Mouse (Mus musculus): ENCODE measurements at regions not wholly inside any gene's neighbourhood (a gene's known extent, or its start where the extent isn't known, plus 50 kb on each side); places are given as distances from the start of the nearest gene placed in this dataset.
"Not testable (repeated sequence)": the region's sequence is repeated elsewhere in the genome, so short reads cannot be mapped to it uniquely, and the experiment has no call there.

DNA sequence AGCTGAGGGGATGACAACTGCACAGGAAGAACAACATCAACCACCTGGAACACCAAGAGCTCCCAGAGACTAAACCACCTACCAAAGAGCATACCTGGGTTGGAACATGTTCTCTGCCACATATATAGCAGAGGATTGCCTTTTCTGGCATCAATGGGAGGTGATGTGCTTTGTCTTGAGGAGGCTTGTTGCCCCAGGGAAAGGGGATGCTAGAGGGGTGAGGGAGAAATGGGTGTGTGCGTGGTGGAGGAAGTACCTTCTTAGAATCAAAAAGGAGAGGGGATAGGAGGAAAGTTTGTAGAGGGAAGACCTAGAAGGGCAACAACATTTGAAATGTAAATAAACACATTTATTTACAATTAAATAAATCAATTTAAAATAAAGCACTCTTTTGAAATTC is 358.5 kb upstream of the Pfkp start:
- DNase-seq = no peak

DNA sequence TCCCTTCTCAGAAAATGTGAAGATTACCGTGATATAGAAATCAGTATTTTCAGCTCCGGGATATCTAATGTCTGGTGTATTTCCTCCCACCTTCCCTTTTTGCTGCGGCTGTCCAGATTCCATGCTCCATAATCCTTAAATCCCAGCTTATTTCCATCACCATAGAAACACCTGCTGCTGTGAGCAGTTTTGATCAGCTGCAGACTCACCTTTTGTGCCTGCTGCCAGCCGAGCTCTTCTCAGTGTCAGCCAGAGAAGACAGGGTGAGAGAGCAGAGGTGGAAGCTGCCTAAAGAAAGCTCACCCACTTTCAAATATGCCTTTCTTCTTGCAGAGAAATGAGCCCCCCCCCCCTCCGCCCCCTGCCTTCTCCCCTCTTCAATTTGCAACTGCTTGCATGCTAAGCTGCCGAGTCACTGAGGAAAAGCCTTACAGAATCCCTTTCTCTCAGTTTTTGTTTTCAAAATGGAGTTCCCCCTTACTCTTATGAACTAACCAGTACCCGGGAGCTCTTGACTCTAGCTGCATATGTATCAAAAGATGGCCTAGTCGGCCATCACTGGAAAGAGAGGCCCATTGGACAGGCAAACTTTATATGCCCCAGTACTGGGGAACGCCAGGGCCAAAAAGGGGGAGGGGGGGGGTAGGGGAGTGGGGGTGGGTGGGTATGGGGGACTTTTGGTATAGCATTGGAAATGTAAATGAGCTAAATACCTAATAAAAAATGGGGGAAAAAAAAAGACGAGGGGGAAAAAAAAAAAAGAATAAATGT is 350.1 kb upstream of the Pfkp start:
- DNase-seq = not testable (repeated sequence)

DNA sequence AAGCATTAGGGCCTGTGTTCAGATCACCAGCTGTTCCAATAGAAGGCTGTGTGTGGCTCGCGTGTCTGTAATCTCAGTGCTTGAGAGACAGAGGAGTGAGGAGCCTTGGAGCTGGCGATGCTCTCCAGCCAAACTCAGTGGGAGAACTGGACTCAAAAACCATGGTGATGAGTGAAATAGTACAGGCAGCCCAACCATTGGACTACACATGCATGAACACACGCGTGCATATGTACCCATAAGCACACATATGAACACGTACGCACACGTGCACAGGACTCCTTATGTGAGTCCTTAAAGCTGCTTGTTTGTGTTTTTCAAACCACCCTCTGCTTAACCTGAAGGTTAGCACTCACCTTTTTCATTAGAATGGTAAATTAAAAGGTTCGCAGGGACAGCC is 349.5 kb upstream of the Pfkp start:
- no peak for DNase-seq

DNA sequence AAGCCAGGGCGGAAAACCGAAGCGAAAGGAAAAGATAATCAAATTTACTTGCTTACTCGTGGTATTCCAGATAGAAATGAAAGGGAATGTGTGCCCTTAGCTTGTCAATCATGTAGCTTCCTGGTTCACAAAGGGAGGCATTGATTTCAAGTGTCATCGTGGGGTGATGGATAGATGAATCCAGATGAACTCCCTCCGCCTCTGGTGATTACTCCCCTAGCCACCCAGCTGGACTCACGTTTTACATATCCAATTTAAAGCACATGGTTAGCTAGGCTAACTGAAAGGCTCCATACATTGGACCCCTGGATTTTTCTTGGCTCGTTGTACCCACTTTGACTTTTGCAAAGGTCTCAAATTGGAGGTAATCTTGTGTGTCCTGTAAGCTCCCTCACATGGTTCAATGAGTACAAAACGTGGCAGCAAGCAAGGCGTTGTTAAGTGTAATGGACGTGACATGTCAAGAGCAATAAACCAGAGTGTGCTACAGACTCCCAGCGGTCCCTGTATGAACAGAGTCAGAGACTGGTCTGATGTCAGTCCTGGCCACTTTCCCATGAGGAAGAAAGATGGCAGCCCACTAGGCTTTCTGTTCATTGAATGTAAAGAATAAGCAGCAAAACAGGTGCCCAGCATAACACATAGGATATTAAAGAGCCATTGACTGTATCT is 343.9 kb upstream of the Pfkp start:
- DNase-seq = no peak

DNA sequence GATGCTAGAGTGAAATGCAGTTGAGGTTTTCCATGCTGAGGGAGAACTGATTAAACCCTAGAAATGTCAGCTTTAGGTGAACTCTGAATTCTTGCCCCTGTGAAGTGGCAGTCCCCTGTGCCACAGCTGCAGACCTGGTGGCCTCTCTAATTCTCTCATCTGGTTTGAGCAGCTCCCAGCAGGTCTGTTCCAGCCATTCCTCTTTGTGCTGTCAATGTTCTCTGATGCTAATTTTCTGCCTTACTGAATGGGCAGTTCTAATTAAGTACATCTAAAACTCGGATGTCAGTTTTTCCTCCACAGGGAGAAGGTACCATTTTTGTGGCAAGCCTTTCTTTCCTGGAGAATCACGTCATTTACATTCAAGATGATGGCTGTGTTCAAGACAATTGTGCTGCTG is 343.1 kb upstream of the Pfkp start:
- no peak for DNase-seq

DNA sequence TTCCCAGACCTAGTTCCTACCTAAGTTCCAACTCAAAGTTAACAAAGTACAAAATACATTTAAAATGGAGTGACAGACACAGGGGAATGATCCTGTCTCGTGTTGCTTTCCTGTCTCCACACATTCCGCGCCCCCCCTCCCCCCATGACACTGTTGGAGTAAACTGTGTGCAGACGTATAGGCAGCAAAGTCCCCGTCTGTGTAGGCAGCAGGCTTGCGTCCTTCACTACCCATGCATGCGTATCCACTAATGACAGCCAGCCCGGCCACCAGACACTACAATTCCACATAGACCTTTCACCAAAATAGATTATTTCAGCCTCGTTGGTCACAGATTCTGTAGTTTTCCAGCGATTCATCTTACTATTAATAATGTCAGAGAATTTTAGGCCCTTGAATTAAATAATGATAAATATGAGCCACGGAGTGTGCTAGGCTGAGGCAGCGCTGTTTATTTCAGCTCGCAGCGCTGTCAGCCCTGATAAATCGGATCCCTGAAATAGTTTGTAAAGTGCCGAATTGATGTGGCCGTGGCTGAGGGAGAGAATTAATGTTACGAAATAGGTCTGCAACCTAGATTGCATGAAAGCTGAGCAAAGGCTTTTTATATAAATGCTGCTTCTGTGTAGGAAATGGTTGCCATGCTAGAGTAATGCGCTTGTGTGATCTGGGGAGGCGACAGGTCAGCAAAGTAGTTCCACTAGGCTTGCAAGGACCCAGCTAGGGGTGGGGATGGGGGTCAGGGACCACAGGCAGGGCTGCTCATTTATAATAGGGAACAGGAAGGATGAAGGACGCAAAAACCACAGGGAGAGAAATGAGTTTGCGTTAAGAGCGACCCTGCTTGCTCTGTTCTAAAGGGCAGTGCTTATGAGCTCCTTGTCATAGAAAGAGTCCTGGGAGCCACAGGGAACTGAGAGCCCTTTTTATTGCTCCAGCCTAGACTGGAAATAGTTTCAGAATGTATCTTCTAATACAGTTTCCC is 336.7 kb upstream of the Pfkp start:
- DNase-seq = no peak

DNA sequence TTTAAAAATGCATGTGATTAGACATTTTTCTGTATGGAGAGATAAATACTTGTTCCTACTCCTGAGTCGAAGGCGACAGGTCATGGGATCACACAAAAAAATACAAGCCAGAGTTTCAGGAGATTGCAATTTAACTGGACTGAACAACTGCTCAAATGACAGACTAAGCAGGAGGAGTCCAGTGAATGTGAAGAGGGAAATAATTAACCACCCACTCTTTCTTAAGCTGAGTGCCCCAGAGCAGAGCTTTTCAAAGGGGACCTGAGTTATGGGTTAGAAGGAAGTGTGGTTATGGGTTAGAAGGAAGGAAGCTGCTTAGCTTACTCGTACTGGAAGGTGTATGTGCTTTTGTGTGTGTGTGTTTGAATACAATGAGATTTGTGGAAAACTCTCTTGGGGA is 307.1 kb upstream of the Pfkp start:
- no peak for DNase-seq

DNA sequence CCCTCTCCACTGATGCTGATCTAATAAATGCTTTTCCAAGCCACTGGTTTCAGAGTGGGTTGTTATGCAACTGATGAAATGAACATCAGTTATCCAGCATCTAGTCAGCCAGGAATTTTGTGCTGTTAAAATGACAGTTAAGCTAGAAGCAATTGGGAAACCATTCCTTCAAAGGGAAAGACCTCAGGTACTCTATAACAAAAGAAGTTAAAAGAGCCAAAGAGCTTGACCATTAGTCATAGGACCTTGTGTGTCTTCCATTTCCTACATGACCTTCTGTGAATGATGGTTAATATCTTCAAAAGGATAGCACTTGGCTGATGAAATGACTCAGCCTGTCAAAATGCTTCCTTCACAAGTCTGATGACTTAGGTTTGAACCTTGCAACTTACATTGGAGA is 275.6 kb upstream of the Pfkp start:
- DNase-seq = no peak

DNA sequence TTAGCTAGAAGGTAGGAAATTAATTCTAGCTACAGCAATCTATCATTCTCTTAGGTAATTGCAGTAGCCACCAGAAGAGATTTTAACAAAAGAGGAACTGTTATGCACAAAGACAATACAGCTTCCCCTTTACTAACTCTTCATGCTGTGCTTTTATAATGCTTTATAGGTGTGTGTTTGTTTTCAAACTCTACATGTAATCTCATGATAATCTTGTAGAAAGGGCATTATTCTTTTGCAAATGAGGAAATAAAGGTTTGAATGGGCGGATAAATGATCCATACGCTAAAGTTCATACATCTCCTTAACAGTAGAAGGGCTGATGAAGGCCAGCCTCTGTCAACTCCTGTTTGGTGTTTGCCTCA is 273.8 kb upstream of the Pfkp start:
- no peak for DNase-seq

DNA sequence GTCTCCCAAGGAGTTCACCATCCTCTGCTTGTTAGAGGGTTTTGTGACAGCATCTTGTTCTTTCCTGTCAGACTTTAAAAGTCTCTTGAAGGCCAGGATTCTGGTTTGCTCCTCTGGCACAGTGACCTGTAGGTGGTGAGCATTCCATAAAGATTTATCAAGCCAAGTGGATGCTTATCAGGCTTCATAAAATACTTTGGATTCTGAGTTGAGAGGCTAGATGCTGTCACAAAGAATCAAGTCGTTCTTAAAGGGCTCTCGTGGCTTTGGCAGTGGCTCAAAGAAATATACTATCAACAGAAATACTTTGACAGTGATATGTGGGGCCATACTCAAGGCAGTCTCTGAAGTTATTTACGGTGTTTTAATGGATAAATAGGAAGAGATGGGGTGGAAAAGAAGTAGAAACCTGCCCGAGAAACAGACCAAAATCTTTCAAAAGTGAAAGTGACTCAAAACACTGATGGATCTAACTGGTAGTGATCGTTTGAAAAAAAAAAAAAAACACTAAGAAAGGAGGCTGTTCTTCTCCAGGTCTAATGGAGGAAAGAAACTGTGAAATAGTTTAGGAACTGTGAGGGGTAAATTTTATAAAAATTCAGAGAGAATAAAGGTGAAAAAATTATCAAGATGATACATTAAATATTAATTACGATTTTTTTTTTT is 273.2 kb upstream of the Pfkp start:
- no peak for DNase-seq

DNA sequence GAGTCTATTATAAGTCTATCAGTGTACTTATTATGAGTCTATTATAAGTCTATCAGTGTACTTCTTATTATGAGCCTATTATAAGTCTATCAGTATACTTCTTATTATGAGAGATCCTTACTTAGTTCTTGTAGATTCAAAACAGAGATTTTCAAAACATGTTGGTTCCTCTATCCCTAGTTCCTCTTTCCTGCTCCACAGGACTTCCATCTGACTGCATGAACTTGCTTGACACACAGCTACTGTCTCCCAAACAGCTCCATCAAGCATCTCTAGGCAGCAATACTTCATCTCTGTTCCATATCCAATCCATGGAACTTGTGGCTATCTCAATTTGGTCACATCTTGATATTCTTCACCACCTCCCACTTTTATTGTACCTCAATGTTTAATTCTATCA is 257.4 kb upstream of the Pfkp start:
- no peak for DNase-seq

DNA sequence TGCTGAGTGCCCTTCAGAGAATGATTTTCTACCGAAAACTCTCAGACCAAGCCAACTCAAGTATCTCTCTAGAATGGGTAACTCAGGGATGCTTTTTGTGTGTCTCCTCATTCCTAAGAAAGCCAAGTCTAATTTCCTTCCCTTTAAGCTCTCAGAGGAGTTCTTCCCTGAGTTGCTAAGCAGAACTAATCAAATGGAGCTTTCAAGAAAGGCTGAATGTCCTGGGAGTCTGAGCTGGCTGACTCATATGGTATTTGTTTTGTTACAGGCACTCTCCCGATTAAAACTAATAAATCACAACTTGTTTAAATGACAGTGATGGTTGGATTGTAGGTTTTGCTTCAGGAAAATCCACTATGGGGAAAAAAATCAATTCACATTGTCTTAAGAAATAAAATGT is 253.1 kb upstream of the Pfkp start:
- DNase-seq = no peak

DNA sequence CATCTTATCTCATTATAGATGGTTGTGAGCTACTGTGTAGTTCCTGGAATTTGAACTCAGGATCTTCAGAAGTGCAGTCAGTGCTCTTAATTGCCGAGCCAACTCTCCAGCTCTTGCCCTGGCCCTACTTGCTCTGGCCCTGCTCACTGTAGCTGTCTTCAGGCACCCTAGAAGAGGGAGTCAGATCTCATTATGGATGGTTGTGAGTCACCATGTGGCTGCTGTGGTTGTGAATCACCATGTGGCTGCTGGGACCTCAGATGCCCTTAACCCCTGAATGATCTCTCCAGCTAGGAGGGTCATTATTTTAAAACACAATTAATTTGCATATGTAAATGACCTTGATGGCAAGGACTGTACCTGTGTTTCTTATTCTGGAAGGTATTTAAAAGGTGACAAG is 249.1 kb upstream of the Pfkp start:
- DNase-seq = no peak

DNA sequence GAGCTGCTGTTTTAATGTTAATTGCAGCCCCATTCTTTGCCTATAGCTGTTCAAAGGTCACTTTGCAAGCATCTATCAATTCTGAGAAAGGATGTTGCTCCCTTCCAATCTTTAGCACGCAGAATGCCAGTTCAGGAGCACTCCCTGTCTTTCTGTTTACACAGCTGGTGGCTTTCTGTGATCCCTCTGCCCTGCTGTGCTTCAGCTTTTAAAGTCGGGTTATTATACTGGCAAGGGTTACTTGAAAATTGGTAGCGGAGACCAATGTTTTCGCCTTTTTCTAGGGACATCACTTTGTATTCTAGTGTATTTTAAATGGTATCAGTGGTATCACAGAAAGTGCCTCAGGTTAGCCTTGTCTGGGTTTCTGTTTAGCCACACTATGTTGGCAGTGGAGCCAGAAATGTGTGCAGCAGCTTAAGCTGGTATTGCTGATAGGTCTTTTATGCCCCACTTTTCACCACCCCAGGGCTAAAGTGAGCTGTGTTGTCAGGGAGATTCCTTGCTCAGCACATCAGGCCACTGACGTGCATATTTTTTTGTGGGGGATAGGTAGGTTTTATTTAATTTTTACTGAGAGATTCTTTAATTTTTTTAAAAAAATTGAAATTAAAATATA is 243.0 kb upstream of the Pfkp start:
- DNase-seq = no peak

DNA sequence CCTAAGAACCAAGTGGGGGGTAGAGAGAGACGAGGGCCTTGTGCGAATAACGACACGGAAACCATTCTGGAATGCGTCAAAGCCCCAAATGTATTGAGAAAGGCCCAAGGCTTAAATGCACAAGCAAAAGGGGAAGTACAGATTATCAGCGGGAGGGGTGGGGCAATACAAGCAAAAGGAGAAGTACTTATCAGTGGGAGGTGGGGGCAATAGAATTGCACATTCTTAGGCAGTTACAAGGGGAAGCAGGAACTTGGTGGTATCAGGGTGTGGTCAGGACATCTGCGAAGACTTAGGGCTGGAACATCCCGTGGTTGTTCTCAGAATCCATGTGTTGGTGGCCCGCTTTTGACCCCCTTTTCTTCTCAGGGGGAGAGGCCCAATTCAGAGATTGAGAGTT is 240.9 kb upstream of the Pfkp start:
- DNase-seq = not testable (repeated sequence)

DNA sequence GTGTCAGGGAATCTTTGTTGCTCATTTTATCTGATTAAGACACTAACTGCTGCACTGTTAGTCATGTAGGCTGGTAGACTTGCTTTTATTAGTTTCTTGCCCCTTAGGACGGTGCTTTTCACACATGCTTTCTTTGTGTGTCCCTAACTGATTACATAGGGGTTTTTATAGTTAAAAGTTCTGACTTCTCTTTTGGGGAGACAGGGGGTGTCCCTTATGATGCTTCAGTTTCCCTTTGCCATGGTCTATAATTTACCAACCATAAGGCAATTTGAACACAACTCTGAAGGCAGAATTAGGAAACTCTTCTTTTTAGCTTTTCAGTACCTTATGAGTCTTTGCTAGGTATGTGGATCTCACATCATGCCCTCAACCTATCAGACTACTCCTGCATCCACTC is 239.8 kb upstream of the Pfkp start:
- DNase-seq = no peak

DNA sequence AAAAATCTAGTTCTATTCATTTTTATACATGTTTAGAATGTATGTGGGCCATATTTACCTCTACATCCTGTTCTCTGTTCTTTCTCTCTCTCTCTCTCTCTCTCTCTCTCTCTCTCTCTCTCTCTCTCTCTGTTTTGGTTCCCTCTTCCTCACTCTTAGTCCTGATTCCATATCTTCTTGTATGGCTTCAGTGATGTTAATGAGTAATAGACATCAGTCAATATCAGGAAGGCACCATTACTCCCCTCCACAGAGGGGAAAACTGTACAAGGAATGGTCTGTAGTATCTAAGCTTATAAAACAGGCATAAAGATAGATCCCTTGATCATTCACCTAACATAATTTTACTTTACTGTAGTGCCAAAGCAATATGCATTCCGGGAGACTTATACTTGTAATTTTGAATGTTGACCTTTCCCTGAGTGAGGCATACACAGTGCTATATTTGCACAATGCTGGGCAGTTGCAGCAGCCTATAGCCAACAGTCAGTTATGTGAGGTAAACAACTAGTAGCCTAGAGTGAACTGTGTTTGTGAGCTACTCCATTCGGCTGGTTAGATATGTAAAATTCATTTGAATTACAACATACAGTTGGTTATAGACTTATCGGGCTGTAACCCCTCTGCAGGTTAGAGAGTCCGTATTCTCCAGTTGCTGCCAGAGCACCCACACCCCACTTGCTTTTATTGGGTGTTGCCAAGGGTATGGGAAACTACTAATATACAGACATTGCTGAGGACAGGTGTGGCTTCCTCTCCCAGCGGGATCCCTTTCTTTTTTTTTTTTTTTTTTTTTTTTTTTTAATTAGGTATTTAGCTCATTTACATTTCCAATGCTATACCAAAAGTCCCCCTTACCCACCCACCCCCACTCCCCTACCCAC is 228.7 kb upstream of the Pfkp start:
- DNase-seq = no peak

DNA sequence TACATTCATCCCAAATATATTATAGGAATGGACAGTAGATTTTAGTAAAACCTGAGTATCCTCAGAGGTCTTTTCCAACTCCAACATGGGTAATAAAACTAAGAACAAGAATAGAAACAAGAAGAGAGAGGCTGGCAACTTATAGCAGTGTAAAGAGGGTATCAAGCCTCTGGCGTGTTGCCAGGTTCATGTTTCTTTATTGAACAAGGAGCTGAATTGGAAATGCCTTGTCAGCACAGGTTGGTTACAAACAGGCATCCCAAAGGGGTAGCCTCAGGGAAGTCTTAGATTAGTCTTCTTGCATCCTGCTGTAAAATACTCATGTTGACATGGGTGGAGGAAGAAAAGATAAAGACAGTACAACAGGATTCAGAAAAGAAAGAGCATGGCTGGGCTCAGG is 213.6 kb upstream of the Pfkp start:
- no peak for DNase-seq

DNA sequence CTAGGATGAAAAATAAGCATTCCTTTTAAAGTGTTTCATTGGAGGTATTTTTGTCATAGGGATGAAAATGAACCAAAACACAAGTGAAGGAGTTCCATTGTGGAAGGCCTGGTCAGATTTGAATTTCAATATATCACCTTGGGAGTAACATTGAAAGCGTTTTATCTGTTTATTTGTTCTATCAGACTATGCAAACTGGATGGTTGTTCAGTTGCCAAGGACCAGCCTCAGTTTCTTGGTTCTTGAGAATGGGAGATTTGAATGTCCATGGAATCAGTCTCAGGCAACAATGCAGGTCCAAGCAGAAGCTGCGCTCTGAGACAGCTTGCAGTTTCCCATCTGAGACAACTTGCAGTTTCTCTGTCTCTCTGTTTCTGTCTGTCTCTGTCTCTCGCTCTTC is 211.0 kb upstream of the Pfkp start:
- no peak for DNase-seq

DNA sequence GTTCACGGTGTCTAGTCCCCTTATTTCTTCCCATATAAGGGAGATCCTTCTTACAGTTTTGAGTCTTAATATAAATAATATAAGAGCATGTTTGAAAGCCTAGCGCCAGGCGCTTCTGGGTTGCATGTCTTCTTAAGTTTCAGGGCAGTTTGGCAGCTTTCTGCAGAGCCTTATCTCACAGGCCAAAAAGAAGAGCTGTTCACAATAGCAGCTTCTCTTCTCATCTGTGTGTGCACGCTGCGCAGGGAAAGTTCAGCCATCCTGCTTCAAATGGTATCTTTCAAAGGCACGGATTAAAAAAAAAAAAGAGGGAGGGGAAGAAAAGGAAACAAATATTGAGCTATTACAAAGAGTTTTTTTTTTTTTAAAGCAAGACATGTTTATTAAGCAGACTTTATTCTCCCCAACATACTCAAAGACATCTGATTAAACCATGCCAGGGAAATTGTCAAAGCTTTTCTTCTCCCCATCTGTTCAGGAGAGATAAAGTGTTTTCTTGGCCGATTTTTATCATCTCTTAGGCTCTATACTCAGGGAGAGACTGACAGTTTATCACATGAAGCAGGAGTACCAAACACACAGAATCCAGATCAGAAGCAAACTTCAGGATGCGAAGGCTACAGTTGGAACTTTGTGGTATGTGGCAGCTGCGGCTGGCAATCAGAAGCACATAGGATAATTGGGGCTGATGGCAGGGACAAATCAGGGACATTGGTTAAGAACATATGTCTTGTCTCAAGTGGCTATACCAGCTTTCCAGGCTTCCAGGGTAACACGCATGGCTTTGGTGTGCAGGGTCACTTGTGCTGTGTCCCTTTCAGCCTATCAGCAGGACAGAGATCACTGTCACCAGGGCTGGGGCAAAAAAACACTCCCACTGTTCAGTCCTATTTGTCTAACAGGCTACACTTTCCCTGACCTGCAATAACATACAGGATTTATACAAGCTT is 206.9 kb upstream of the Pfkp start:
- DNase-seq = peak; percentile 3

All from liver (tissue).